Mouse (Mus musculus): ENCODE measurements around the gene B9d2. TPM values are rescaled to one million over a fixed set of nuclear protein-coding genes. Genes with fewer than 3 reads are reported as not detected.

Gene B9d2
- polyA plus RNA-seq, 1 experiment from 2014 or later = 49.8 TPM

- H3K9ac ChIP-seq (ENCODE audit: low read depth, low read length) = no peak overlapping the region
- H3K9me3 ChIP-seq (ENCODE audit: control insufficient read depth, low read length) = no peaks in the 10 kb centered on the region
- H3K27ac ChIP-seq (ENCODE audit: low read depth, low read length) = no peak overlapping the region
- H3K4me3 ChIP-seq (ENCODE audit: low read length) = no peak overlapping the region
- 95% methylated on average over 4 of the region's 4 CpGs for WGBS
- H3K4me1 ChIP-seq (ENCODE audit: control insufficient read depth, insufficient read depth, low read depth, low read length) = no peaks in the 10 kb centered on the region
- H3K36me3 ChIP-seq (ENCODE audit: control insufficient read depth, insufficient read depth, low read length) = peaks cover 14% of the 10 kb centered on the region
- no peak for ATAC-seq
- H3K4me2 ChIP-seq (ENCODE audit: low read length) = no peak overlapping the region
- H3K27me3 ChIP-seq (replicated peaks; ENCODE audit: control insufficient read depth, insufficient read depth, low read length) = peaks cover 7% of the 10 kb centered on the region; the same call in 1 of the 2 replicates
Observed at GRCm38 (mm10) chr7:25670096-25670495, 10.5 kb upstream of the B9d2 start.

GRCm38 (mm10) chr7:25671686-25672085 lies 8.9 kb upstream of the B9d2 start:
- no peak overlapping the region for H3K9ac ChIP-seq (ENCODE audit: low read depth, low read length)
- H3K9me3 ChIP-seq (ENCODE audit: control insufficient read depth, low read length) = no peaks in the 10 kb centered on the region
- no peak overlapping the region for H3K4me2 ChIP-seq (ENCODE audit: low read length)
- H3K27me3 ChIP-seq (replicated peaks; ENCODE audit: control insufficient read depth, insufficient read depth, low read length) = peaks cover 7% of the 10 kb centered on the region; the same call in 1 of the 2 replicates
- H3K4me3 ChIP-seq (ENCODE audit: low read length) = no peak overlapping the region
- ATAC-seq = no peak
- peaks cover 4% of the 10 kb centered on the region; the same call in 1 of the 2 replicates for H3K4me1 ChIP-seq (ENCODE audit: control insufficient read depth, insufficient read depth, low read depth, low read length)
- H3K36me3 ChIP-seq (ENCODE audit: control insufficient read depth, insufficient read depth, low read length) = peaks cover 7% of the 10 kb centered on the region
- no peak overlapping the region for H3K27ac ChIP-seq (ENCODE audit: low read depth, low read length)
- WGBS = 79% methylated on average over 2 of the region's 2 CpGs

GRCm38 (mm10) chr7:25672442-25672841 lies 8.1 kb upstream of the B9d2 start:
- WGBS = 62% methylated on average over 4 of the region's 4 CpGs
- H3K27me3 ChIP-seq (replicated peaks; ENCODE audit: control insufficient read depth, insufficient read depth, low read length) = peaks cover 7% of the 10 kb centered on the region; the same call in 1 of the 2 replicates

GRCm38 (mm10) chr7:25674297-25674696 lies 6.3 kb upstream of the B9d2 start:
- WGBS = 27% methylated on average over 9 of the region's 9 CpGs
- Histone ChIP-seq H3K27ac (ENCODE audit: low read depth, low read length) (0 out of 2 replicates have a peak overlapping the region, but pooled peaks have one; percentile 17), H3K27me3 (replicated peaks; ENCODE audit: control insufficient read depth, insufficient read depth, low read length) (peaks cover 9% of the 10 kb centered on the region), H3K4me3 (ENCODE audit: low read length) (peak overlapping the region; percentile 41), H3K4me2 (ENCODE audit: low read length) (peak overlapping the region; percentile 47), H3K9ac (ENCODE audit: low read depth, low read length) (peak overlapping the region; percentile 50), H3K9me3 (ENCODE audit: control insufficient read depth, low read length) (no peaks in the 10 kb centered on the region), H3K36me3 (ENCODE audit: control insufficient read depth, insufficient read depth, low read length) (no peaks in the 10 kb centered on the region; the same call in 1 of the 2 replicates), H3K4me1 (ENCODE audit: control insufficient read depth, insufficient read depth, low read depth, low read length) (peaks cover 4% of the 10 kb centered on the region; the same call in 1 of the 2 replicates)
- peak; percentile 12; the same call in 1 of the 2 replicates for ATAC-seq

More at GRCm38 (mm10) chr7:25672442-25672841, 8.1 kb upstream of the B9d2 start:
- peaks cover 7% of the 10 kb centered on the region for H3K36me3 ChIP-seq (ENCODE audit: control insufficient read depth, insufficient read depth, low read length)
- no peak overlapping the region for H3K4me3 ChIP-seq (ENCODE audit: low read length)
- H3K4me1 ChIP-seq (ENCODE audit: control insufficient read depth, insufficient read depth, low read depth, low read length) = peaks cover 4% of the 10 kb centered on the region; the same call in 1 of the 2 replicates
- H3K9me3 ChIP-seq (ENCODE audit: control insufficient read depth, low read length) = no peaks in the 10 kb centered on the region
- no peak for ATAC-seq
- no peak overlapping the region for H3K27ac ChIP-seq (ENCODE audit: low read depth, low read length)
- no peak overlapping the region for H3K9ac ChIP-seq (ENCODE audit: low read depth, low read length)
- H3K4me2 ChIP-seq (ENCODE audit: low read length) = no peak overlapping the region

- H3K4me3 ChIP-seq (ENCODE audit: low read length) = peak within 1 kb of the TSS; percentile 41
- H3K9ac ChIP-seq (ENCODE audit: low read depth, low read length) = peak within 1 kb of the TSS; percentile 50
- peaks cover 9% of the 10 kb centered on the region for H3K27me3 ChIP-seq (replicated peaks; ENCODE audit: control insufficient read depth, insufficient read depth, low read length)
- 0 out of 2 replicates have a peak within 1 kb of the TSS, but pooled peaks have one; percentile 17 for H3K27ac ChIP-seq (ENCODE audit: low read depth, low read length)
- H3K4me2 ChIP-seq (ENCODE audit: low read length) = peak within 1 kb of the TSS; percentile 47
- H3K36me3 ChIP-seq (ENCODE audit: control insufficient read depth, insufficient read depth, low read length) = no peaks in the 10 kb centered on the region
- WGBS = 1% methylated on average over 25 of the region's 29 CpGs
- H3K4me1 ChIP-seq (ENCODE audit: control insufficient read depth, insufficient read depth, low read depth, low read length) = peaks cover 4% of the 10 kb centered on the region
- ATAC-seq = peak; percentile 75
- no peaks in the 10 kb centered on the region for H3K9me3 ChIP-seq (ENCODE audit: control insufficient read depth, low read length)
Observed at GRCm38 (mm10) chr7:25674719-25675300, 5.8 kb upstream of the B9d2 start, which contains the start of gene Tmem91. Gene Tmem91, minus strand, starts transcription at chr7:25675166.

GRCm38 (mm10) chr7:25675405-25675804 lies 5.2 kb upstream of the B9d2 start:
- Histone ChIP-seq H3K27ac (ENCODE audit: low read depth, low read length) (no peak overlapping the region), H3K4me3 (ENCODE audit: low read length) (peak overlapping the region; percentile 41), H3K4me2 (ENCODE audit: low read length) (peak overlapping the region; percentile 47), H3K9me3 (ENCODE audit: control insufficient read depth, low read length) (no peaks in the 10 kb centered on the region), H3K36me3 (ENCODE audit: control insufficient read depth, insufficient read depth, low read length) (no peaks in the 10 kb centered on the region), H3K27me3 (replicated peaks; ENCODE audit: control insufficient read depth, insufficient read depth, low read length) (peaks cover 9% of the 10 kb centered on the region), H3K9ac (ENCODE audit: low read depth, low read length) (peak overlapping the region; percentile 50), H3K4me1 (ENCODE audit: control insufficient read depth, insufficient read depth, low read depth, low read length) (peaks cover 9% of the 10 kb centered on the region)
- WGBS = 44% methylated on average over 6 of the region's 6 CpGs
- peak; percentile 10; the same call in 1 of the 2 replicates for ATAC-seq

GRCm38 (mm10) chr7:25676085-25676781 lies 4.3 kb upstream of the B9d2 start:
- H3K27me3 ChIP-seq (replicated peaks; ENCODE audit: control insufficient read depth, insufficient read depth, low read length) = peaks cover 9% of the 10 kb centered on the region
- no peak overlapping the region for H3K4me3 ChIP-seq (ENCODE audit: low read length)
- WGBS = 32% methylated on average over 15 of the region's 15 CpGs
- H3K9me3 ChIP-seq (ENCODE audit: control insufficient read depth, low read length) = no peaks in the 10 kb centered on the region
- H3K4me2 ChIP-seq (ENCODE audit: low read length) = peak overlapping the region; percentile 17; the same call in 1 of the 2 replicates
- peak; percentile 46 for ATAC-seq
- peak overlapping the region; percentile 65 for H3K27ac ChIP-seq (ENCODE audit: low read depth, low read length)
- H3K36me3 ChIP-seq (ENCODE audit: control insufficient read depth, insufficient read depth, low read length) = no peaks in the 10 kb centered on the region
- peaks cover 9% of the 10 kb centered on the region for H3K4me1 ChIP-seq (ENCODE audit: control insufficient read depth, insufficient read depth, low read depth, low read length)
- H3K9ac ChIP-seq (ENCODE audit: low read depth, low read length) = no peak overlapping the region; the same call in 1 of the 2 replicates

- Histone ChIP-seq H3K27me3 (replicated peaks; ENCODE audit: control insufficient read depth, insufficient read depth, low read length) (peaks cover 9% of the 10 kb centered on the region), H3K4me2 (ENCODE audit: low read length) (no peak overlapping the region)
Observed at GRCm38 (mm10) chr7:25677013-25677412, 3.6 kb upstream of the B9d2 start.

GRCm38 (mm10) chr7:25679971-25680370 lies 609 bp upstream of the B9d2 start:
- H3K4me1 ChIP-seq (ENCODE audit: control insufficient read depth, insufficient read depth, low read depth, low read length) = peaks cover 16% of the 10 kb centered on the region
- H3K36me3 ChIP-seq (ENCODE audit: control insufficient read depth, insufficient read depth, low read length) = peaks cover 2% of the 10 kb centered on the region; the same call in 1 of the 2 replicates
- no peaks in the 10 kb centered on the region for H3K9me3 ChIP-seq (ENCODE audit: control insufficient read depth, low read length)
- peak overlapping the region; percentile 59 for H3K4me2 ChIP-seq (ENCODE audit: low read length)
- peak overlapping the region; percentile 98 for H3K27ac ChIP-seq (ENCODE audit: low read depth, low read length)
- ATAC-seq = no peak
- H3K27me3 ChIP-seq (replicated peaks; ENCODE audit: control insufficient read depth, insufficient read depth, low read length) = peaks cover 2% of the 10 kb centered on the region; the same call in 1 of the 2 replicates
- WGBS = 7% methylated on average over 6 of the region's 6 CpGs
- peak overlapping the region; percentile 77 for H3K9ac ChIP-seq (ENCODE audit: low read depth, low read length)
- peak overlapping the region; percentile 77 for H3K4me3 ChIP-seq (ENCODE audit: low read length)

More at GRCm38 (mm10) chr7:25677013-25677412, 3.6 kb upstream of the B9d2 start:
- no peak overlapping the region for H3K4me3 ChIP-seq (ENCODE audit: low read length)
- 85% methylated on average over 7 of the region's 7 CpGs for WGBS
- no peak for ATAC-seq
- no peaks in the 10 kb centered on the region for H3K36me3 ChIP-seq (ENCODE audit: control insufficient read depth, insufficient read depth, low read length)
- H3K9ac ChIP-seq (ENCODE audit: low read depth, low read length) = no peak overlapping the region
- H3K27ac ChIP-seq (ENCODE audit: low read depth, low read length) = peak overlapping the region; percentile 65
- H3K9me3 ChIP-seq (ENCODE audit: control insufficient read depth, low read length) = no peaks in the 10 kb centered on the region
- H3K4me1 ChIP-seq (ENCODE audit: control insufficient read depth, insufficient read depth, low read depth, low read length) = peaks cover 13% of the 10 kb centered on the region

Measured in hindbrain, embryonic 16.5 days (tissue).